Mouse (Mus musculus) intestine, embryonic 14.5 days (tissue): ENCODE data around the gene Trim62. TPM values are rescaled to one million over a fixed set of nuclear protein-coding genes. Genes with fewer than 3 reads are reported as not detected.

Source experiments
- polyA plus RNA-seq: library from polyadenylated mRNA; unstranded; fragments of >200 nt; fragmentation: Nextera tagmentation; extraction: Ambion mirVana; gene quantifications from 2 replicates; pipeline ENCODE4 v1.2.1, GENCODE M21; 2014

The Trim62 gene
- polyA plus RNA-seq, 1 experiment from 2014 or later: 6.6 TPM

Other genes starting within 250 kb of the Trim62 start
- gene Phc2, start 228.9 kb upstream of the Trim62 start, polyA plus RNA-seq: 22.4 and 27.1 TPM in 2 replicates
- gene A3galt2, start 128.2 kb upstream of the Trim62 start, polyA plus RNA-seq: 0.16 and 0.35 TPM in 2 replicates
- 30.5 and 31.3 TPM in 2 replicates for gene Zfp362, start 77.5 kb upstream of the Trim62 start, polyA plus RNA-seq
- gene Azin2, start 78.9 kb downstream of the Trim62 start, polyA plus RNA-seq: 17.5 and 20.1 TPM in 2 replicates
- gene Ak2, start 108.4 kb downstream of the Trim62 start, polyA plus RNA-seq: 183 and 184 TPM in 2 replicates
- 7.4 and 8.4 TPM in 2 replicates for gene Rnf19b, start 174.7 kb downstream of the Trim62 start, polyA plus RNA-seq
- gene Tmem54, start 222.0 kb downstream of the Trim62 start, polyA plus RNA-seq: 32.2 and 45.9 TPM in 2 replicates
- 2.2 and 2.7 TPM in 2 replicates for gene Hpca, start 238.5 kb downstream of the Trim62 start, polyA plus RNA-seq